Mouse (Mus musculus) kidney, embryonic 15.5 days (tissue): ENCODE data around the gene Vps35l. TPM values are rescaled to one million over a fixed set of nuclear protein-coding genes. Genes with fewer than 3 reads are reported as not detected.

Source experiments
- polyA plus RNA-seq: library from polyadenylated mRNA; unstranded; fragments of >200 nt; fragmentation: Nextera tagmentation; extraction: Ambion mirVana; gene quantifications from 2 replicates; pipeline ENCODE4 v1.2.1, GENCODE M21; 2015

Gene Vps35l
- polyA plus RNA-seq, 1 experiment from 2014 or later = 72.0 TPM

Other genes starting within 250 kb of the Vps35l start
- gene Itpripl2, start 248.3 kb upstream of the Vps35l start, polyA plus RNA-seq = 4.6 and 5.1 TPM in 2 replicates
- gene Coq7, start 206.9 kb upstream of the Vps35l start, polyA plus RNA-seq = 136 and 137 TPM in 2 replicates
- gene Tmc7, start 155.5 kb upstream of the Vps35l start, polyA plus RNA-seq = 1.9 and 2.3 TPM in 2 replicates
- gene Tmc5, start 142.9 kb upstream of the Vps35l start, polyA plus RNA-seq = 0.13 and 0.37 TPM in 2 replicates
- gene Gde1, start 34.4 kb upstream of the Vps35l start, polyA plus RNA-seq = 87.5 and 96.9 TPM in 2 replicates
- gene Ccp110, start 27.7 kb upstream of the Vps35l start, polyA plus RNA-seq = 20.9 and 21.1 TPM in 2 replicates
- gene Iqck, start 115.5 kb downstream of the Vps35l start, polyA plus RNA-seq = 3.1 and 3.5 TPM in 2 replicates
- 121 and 138 TPM in 2 replicates for gene Knop1, start 116.0 kb downstream of the Vps35l start, polyA plus RNA-seq